Mouse (Mus musculus): Measurements from ENCODE around the gene Pigm. TPM values are rescaled to one million over a fixed set of nuclear protein-coding genes. Genes with fewer than 3 reads are reported as not detected.
A peak's percentile ranks its signal among the peaks of the same experiment; 100 is the strongest.

Gene Pigm
- total RNA-seq, 2 experiments from 2014 or later: 8.7 to 10.9 TPM

DNA sequence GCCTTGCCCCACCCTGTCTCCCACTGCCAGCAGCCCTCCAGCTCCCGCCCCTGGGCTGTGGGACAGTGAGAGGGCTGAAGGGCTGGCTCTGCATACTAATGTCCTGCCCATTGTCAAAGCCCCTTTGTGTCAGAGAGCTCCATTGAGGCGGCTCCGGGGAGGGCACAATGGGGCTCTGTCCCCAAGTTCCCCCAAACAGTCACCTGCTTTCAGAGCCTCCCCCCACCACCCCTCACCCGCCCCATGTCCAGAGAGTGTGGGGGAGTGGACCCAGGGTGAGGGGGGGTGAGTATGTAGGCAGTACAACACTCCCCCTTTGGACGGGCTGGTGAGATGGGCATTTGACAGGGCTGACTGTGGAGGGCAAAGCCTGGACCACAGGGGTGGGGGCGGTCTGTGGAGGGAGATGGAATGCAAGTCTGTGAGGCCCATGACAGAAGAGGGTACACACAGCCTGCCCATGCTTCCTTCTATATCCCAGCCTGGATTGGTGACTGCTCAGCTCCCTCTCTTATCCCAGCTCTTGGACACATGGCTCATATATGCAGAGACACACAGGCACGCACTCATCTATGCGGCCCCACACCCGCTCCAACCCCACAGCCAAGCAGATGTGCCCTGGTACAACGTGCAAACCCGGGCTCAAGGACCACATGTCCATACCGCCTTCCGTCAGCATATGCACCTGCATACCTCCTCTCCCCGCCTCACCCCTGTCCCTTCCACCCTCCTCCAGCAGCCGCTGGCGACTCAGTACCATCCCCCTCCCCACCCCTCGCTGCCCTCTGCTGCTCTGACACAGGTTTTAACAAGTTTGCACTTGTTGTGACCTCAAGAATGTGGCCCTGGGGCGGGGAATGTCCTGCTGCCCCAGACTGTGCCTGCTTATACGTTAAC lies 26.2 kb upstream of the Pigm start:
- peak; percentile 26; the same call in 1 of the 2 replicates for ATAC-seq (replicated peaks; ENCODE audit: low FRiP score, poor library complexity, severe bottlenecking)

DNA sequence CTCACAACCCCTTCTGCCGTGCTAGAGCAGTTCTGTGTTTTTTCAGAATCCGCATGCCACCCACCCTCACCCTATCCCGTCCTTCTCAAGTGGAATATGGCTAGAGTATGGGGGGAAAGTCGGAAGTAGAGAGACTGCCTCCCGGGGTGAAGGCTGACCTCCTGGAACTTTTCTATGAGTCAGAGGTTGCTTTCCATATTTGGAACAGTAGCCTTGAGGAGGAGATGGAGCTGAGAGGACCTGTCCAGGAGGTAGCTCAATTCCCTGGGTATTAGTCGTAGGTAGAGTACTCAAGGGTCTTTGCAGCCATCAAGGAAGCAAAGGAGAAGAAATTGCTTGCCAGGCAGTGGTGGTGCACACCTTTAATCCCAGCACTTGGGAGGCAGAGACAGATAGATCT lies 24.3 kb upstream of the Pigm start:
- ATAC-seq (replicated peaks; ENCODE audit: low FRiP score, poor library complexity, severe bottlenecking): no peak

DNA sequence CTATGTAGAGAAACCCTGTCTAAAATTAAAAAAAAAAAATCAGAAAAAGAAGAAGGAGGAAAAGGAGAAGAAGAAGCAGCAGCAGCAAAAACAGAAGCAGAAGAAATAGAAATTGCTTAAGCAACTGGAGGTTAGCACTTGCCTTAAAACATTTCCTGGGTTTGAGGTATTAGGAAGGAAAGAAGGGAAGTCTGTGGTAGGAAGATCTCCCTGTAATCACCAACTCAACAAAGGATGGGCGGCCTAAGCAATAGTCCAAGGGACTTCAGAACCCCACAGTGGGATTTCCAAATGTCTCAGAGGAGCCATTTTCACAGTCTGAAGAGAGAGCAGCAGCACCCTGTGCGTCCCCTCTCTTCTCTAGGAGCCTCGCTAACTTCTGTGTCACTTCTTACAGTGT lies 23.9 kb upstream of the Pigm start:
- no peak for ATAC-seq (replicated peaks; ENCODE audit: low FRiP score, poor library complexity, severe bottlenecking)

DNA sequence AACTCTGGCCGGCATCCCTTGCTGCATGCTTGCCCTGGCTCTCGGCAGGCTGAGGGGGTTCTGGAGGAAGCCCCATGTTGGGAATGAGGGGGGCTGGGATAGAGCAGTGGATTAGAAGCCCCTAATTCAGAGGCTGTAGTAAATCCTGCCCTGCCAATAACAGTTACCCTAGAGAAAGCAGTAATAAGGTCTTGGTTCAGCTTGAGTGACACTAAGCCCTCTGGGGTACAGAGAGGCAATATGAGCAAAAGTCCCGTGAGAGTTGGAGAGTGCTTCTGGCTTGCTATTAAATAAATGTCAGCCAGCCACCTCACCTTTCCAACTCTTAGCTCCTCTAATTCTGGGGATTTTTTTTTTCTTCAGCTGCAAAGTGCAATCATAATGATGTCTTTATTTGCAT lies 21.0 kb upstream of the Pigm start:
- ATAC-seq (replicated peaks; ENCODE audit: low FRiP score, poor library complexity, severe bottlenecking): no peak

DNA sequence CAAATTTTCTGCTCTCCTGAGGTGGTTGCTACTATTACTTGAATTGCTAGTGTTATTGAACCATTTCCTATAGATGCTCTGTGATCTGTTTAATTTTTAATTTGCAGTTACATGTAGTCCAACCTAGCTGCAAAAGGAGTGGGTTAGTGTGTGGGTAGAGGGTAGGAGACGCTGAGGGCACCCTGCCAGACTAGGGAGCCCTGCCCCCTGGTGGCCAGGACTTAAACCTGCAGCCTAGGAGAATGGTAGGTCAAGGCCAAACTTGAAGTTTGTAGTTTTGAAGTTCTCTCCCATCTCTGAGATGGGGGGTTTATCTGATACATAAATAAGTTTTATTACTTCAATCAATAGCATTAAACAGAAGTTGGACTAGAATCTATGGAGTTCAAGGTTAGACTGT lies 18.8 kb upstream of the Pigm start:
- peak; percentile 68 for ATAC-seq (replicated peaks; ENCODE audit: low FRiP score, poor library complexity, severe bottlenecking)

DNA sequence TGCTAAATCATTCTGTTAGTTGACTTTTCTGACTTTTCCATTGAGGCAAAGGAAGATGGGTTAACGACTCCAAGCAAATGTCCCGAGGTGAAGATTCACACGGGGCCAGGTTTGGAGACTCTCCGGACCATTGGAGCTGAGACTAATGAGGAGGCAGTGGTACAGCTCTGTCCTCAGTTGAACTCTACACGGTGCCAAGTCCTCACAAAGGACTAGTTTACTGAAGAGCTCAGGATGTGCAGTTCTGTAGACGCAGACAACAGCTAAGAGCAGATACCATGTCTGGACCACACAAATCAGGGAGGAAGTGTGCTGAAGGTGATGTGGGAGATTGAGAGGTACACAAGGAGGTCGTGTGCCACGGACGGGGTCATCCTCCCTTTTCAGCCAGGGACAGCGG lies 18.0 kb upstream of the Pigm start:
- no peak for ATAC-seq (replicated peaks; ENCODE audit: low FRiP score, poor library complexity, severe bottlenecking)

DNA sequence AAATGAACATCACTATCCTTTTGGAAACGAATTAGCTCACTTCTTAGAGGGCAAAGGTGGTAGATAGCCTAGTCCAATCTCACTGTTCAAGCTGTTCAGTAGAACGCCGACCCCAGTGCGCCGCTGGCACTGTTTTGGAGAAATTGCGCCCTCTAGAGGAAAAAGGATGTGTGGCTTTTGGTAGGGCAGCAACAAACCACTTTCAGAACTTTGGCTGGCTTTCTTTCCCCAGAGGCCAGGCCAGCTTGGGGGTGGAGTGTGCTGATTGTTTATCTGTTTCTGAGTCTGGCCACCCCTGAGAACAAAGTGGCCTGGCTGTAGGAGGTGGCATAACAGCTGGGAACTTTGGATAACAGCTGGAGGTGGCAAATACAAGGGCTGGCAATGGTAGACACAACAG lies 11.7 kb upstream of the Pigm start:
- peak; percentile 62 for ATAC-seq (replicated peaks; ENCODE audit: low FRiP score, poor library complexity, severe bottlenecking)

DNA sequence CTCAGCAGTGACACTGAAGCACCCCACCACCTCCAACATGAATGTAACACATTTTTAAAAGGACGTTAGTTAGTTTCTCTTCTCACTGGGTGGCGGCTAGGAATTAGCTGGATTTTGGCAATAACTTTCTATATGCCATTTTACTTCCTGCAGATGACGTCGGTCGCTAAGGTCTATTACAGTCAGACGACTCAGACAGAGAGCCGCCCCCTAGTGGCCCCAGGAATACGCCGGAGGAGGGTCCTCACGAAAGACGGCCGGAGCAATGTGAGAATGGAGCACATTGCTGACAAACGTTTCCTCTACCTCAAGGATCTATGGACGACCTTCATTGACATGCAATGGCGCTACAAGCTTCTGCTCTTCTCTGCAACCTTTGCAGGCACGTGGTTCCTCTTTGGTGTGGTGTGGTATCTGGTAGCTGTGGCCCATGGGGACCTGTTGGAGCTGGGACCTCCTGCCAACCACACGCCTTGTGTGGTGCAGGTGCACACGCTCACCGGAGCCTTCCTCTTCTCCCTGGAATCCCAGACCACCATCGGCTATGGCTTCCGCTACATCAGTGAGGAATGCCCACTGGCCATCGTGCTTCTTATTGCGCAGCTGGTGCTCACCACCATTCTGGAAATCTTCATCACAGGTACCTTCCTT lies 7.5 kb upstream of the Pigm start:
- ATAC-seq (replicated peaks; ENCODE audit: low FRiP score, poor library complexity, severe bottlenecking): no peak

DNA sequence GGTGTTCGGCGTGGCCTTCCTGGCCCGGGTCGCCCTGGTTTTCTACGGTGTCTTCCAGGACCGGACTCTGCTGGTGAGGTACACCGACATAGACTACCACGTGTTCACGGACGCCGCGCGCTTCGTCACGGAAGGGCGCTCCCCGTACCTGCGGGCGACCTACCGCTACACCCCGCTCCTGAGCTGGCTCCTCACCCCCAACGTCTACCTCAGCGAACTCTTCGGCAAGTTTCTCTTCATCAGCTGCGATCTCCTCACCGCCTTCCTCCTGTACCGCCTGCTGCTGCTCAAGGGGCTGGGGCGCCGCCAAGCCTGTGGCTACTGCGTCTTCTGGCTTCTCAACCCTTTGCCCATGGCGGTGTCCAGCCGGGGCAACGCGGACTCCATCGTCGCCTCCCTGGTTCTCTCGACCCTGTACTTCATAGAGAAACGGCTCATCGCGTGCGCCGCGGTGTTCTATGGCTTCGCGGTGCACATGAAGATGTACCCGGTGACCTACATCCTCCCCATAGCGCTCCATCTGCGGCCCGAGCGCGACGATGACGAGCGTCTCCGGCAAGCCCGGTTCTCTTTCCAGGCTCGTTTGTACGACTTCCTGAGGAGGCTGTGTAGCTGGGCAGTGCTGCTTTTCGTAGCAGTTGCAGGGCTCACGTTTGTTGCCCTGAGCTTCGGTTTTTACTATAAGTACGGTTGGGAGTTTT lies 562 bp downstream of the Pigm start:
- ATAC-seq (replicated peaks; ENCODE audit: low FRiP score, poor library complexity, severe bottlenecking): peak; percentile 17

DNA sequence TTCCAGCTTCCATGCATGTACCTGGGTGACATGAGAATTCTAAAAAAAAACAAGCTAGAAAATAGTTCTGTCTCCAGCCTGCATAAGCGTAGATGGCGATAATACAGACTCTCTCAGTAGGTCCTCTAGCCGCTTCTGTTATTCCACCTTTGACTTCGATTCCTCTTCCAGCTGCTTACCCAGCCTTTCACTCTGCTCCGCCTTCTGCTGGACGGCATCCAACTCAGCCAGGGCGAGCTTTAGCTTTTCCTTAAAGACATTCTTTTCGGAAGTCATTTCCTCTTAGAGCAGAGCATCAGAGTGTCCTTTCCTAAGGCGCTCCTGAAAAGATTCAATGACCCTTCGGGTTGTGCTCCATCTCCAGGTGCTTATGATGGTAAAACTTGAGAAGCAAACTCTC lies 3.7 kb downstream of the Pigm start:
- no peak for ATAC-seq (replicated peaks; ENCODE audit: low FRiP score, poor library complexity, severe bottlenecking)

DNA sequence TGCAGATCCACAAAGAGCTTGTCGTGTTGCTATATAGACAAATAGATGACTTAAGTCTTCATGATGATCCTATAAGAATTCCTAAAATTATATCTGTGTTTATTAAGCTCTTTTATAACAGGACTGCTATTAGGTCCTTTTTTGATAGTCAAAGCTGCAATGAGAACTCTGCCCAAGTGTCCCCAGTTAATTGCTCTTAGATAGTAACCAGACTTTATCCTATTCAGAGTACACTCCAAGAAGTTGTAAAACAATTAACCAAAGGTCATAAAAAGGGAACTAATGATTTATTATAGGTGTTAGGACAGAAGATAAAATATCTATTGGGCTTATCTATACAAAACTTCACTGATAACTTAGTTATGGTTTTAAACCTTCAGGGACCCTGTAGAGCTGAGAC lies 5.7 kb downstream of the Pigm start:
- ATAC-seq (replicated peaks; ENCODE audit: low FRiP score, poor library complexity, severe bottlenecking): no peak

DNA sequence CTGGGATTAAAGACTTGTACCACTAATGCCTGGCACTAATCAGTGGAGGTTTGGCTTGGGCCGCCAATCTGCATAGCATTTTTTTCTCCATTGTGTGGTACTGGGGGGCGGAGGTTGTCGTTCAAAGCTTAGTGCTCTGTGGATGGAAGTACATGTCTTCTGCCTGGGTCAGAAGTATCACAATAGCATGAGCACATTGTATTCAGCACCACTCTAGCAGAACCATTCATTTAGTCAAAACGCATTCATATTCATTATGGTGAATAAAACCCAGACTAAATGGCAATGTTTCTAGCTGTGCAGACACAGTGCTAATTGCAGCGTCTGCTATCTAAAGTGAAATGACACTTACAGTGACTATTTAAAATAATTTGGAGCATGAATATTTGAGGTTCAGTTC lies 10.9 kb downstream of the Pigm start:
- ATAC-seq (replicated peaks; ENCODE audit: low FRiP score, poor library complexity, severe bottlenecking): no peak

DNA sequence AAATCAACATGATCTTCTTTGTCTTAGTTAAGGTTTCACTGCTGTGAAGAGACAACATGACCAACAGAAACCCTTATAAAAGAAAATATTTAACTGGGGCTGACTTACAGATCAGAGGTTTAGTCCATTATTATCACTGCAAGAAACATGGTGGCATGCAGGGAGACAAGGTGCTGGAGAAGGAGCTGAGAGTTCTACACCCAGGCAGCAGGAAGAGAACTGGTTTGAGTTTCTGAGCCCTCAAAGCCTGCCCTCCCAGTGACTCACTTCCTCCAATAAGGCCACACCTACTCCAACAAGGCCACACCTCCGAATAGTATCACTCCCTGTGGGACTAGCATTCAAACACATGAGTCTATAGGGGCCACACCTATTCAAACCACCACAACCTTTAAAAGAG lies 14.4 kb downstream of the Pigm start:
- no peak for ATAC-seq (replicated peaks; ENCODE audit: low FRiP score, poor library complexity, severe bottlenecking)

DNA sequence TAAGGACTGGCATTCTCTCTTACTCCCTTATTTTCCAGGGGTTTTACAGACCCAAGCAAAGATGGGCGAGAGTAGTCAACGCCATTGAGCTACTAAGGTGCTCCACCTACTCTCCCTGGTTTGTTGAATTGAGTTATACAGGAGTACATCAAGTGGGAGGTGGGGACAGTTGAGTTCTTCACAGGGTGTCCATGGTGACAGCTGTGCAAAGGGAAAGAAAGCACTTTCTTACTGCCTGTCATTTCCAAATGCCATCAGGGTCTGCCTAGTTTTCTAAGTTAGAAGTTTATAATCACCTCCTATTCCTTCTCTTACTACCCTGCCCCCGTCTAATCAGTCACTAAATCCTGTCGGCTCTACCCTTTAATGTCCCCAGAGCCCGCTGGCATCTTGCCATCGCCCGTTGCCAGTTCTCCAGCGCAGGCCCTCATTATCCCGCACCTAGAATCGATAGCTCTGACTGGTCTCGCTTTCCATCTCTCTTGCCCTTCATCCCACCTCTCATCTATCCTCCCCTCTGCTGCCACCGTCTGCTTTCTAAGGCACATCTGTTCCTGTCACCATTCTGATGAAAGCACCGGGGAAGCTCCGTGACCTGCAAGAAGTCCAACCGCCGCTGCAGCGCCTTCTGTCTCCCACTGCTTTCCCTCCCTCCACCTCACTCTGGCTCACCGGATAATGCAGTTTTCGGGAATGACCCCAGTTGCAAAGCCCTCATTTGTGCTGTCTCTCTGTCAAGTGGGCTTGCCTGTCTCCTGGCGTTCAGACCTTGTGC lies 15.6 kb downstream of the Pigm start:
- ATAC-seq (replicated peaks; ENCODE audit: low FRiP score, poor library complexity, severe bottlenecking): no peak

DNA sequence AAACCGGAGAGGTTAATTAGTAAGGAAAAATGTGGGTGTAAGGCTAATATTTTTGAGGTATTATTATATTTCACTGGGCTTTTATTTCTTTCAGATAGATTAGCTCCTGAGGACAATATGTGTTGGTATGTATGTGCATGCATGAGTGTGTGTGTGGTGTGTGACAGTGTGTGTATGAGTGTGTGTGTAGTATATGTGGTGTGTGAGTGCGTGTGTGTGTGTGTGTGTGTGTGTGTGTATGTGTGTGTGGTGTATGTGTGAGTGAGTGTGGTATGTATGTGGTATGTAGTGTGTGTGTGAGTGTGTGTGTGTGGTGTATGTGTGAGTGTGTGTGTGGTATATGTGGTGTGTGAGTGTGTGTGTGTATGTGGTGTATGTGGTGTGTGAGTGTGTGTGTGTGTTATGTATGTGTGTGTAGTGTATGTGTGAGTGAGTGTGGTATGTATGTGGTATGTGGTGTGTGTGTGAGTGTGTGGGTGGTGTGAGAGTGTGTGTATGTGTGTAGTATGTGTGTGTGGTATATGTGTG lies 16.4 kb downstream of the Pigm start:
- no peak for ATAC-seq (replicated peaks; ENCODE audit: low FRiP score, poor library complexity, severe bottlenecking)

DNA sequence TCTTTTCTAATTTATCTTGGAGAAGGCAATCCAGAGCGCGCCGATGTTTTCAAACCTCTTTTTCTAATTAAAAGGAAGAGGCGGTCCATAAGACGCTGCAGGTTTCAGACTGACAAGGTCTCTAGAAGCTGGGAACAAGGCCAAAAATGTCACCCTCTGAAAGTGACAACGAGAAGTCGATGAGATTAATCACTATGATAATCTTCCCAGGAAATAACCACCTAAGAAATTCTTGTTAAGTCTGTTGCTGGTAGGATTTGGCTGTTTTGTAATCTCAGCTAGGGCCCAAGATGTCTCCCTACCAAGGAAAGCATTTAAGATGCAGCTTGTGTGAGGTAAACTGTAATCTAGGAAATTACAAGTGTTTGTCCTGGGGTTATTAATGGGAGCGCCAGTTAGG lies 17.4 kb downstream of the Pigm start:
- no peak for ATAC-seq (replicated peaks; ENCODE audit: low FRiP score, poor library complexity, severe bottlenecking)

DNA sequence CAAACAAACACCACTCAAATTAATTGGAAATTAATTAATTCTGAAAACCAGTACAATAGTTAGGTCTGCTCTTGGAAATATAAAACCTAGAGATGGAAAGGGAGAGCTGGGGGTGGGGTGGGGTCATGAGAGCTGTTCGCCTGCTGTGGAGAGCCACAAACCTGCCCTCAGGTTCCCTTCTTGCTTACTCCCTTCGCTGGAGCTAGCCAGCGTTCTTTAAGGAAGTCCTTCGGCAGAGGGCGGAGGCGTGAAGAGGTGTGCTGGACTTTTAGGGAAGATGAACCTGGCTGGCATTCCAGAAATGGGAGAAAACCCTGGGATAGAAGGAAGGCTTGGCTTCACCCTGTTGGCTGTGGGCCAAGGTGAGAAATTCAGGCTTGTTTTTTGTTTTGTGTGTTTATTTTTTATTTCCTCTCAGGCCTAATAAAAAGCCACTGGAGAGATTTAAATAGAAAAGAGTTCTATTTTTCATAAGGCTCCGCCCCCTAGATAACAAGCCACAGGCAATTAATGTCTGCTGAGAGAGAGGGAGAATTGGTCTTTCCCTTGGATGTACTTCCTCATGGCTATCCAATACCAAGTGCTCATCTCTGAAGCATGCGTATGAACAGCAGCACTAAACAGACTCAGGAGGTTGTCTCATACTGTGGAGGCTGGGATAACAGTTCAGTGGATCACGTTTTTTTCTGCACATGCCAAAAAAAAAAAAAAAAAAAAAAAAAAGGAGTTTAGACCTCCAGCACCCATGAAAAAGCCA lies 20.8 kb downstream of the Pigm start:
- ATAC-seq (replicated peaks; ENCODE audit: low FRiP score, poor library complexity, severe bottlenecking): no peak

DNA sequence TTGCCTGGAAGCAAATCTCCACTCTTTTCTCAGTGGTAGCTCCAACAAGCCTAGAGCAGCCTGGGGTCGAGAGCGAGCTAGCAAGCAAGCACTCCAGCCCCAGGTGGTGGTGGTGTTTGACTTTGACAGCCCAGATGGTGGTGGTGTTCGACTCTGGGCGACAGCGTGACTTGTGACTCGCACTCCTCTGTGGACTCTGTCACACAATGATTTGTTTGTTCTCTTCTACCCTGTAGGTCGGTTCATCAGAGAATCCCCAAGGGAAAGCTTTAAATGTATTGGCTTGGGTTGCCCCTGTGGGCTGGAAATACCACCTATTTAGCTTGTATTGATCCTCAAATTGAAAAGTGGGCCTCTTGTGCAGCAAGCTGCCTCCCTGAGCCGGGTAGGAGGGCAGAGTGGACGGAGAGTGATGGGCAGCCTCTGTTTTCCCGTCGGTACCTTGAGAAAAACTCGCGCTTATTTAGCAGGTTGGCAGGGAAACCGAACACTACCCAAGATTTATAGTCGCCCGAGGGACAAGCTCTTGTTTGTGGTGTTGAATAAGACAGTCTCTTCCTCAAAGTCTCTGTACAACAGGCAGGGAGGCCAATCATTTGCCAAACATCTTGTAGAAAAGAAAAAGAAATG lies 29.8 kb downstream of the Pigm start:
- ATAC-seq (replicated peaks; ENCODE audit: low FRiP score, poor library complexity, severe bottlenecking): no peak

DNA sequence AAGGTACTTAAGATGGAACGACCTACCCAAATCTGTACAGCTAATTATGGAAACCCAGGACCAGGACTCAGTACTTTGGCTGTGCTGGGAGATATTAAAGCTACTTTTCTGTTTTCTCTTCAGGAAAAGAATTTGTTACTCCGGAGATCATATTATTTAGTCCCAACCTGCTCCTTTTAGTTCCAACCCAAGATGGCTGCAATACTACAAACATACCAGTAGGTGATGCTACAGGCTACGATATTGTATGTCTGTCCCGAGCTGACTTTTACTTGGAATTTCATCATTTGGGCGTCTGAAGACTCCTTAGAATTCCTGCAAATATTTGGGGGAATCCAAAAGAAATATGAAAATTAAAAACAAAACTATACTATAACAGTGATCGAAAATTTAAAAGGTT lies 32.6 kb downstream of the Pigm start:
- 0 out of 2 replicates have a peak, but pooled peaks have one; percentile 46 for ATAC-seq (replicated peaks; ENCODE audit: low FRiP score, poor library complexity, severe bottlenecking)

Measured in erythroid progenitor cell, adult 5-6 weeks (primary cell).